Comparison of ENCODE assay signal across 18 mouse cellular contexts in the genomic region with DNA sequence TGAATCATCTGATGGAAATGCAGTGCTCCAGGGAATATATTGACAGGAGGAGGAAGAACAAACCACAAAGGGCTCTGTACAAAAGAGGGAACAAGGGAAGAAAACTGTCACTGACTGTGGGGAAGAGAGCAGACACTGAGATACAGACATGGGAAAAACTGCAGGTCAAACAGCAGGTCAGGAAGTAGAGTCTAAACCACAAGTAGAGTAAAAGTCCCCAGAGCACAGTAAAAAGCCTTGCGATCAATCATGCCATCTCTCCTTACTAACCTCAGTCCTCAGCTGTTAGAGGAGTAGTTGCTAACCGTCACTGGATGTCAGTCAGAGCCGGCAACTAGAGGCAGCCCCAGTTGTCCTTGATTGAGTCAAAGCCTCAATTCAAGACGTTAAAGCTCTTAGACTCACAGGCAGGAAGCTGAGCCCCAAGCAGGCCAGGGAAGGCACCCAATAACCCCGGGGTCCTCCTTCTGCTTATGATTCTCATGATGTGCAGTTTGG. TPM values are rescaled to one million over a fixed set of nuclear protein-coding genes. Genes with fewer than 3 reads are reported as not detected.
DNase-seq lines count a peak whose midpoint lies in the region; TF ChIP-seq lines count a peak whose summit lies in the region.
"Had no signal": no experiment of that assay in that cellular context is flagged by ENCODE, and none has a peak within 500 bp of the region (broad histone marks: within the 10 kb centered on the region; RNA-seq: fewer than 3 reads in every experiment).

No protein-coding gene starts in this region.

- H3K36me3 ChIP-seq in C2C12 (ENCODE audit: control insufficient read depth, insufficient read depth): no peaks in the 10 kb centered on the region
- H3K36me3 ChIP-seq: embryonic facial prominence, embryonic 12.5 days; forebrain, embryonic 12.5 days; G1E; heart, embryonic 15.5 days; hindbrain, embryonic 15.5 days had no signal

- intact Hi-C loops in heart, postnatal 14 days (cut with DNase I): no loop called here

- peak overlapping the region; percentile 92; the same call in 1 of the 2 replicates for H3K27ac ChIP-seq in embryonic fibroblast, embryonic 13.5 days (ENCODE audit: insufficient read depth, low read length)
- H3K27ac ChIP-seq: embryonic facial prominence, embryonic 12.5 days; forebrain, embryonic 12.5 days; heart, adult 2 months; heart, embryonic 15.5 days; hindbrain, embryonic 15.5 days had no signal

- H3K79me2 ChIP-seq in C2C12 (ENCODE audit: control insufficient read depth, insufficient read depth): no peaks in the 10 kb centered on the region

- H3ac ChIP-seq in C2C12 (ENCODE audit: control insufficient read depth, insufficient read length, low read depth): peak overlapping the region; percentile 20

- H3K27me3 ChIP-seq in C2C12 (ENCODE audit: control insufficient read depth, insufficient read depth, insufficient read length): no peaks in the 10 kb centered on the region
- H3K27me3 ChIP-seq: embryonic facial prominence, embryonic 12.5 days; forebrain, embryonic 12.5 days; heart, embryonic 15.5 days; hindbrain, embryonic 15.5 days had no signal

- no peak for TF ChIP-seq POLR2A in embryonic fibroblast, embryonic 13.5 days (IDR thresholded peaks at IDR 0.05; ENCODE audit: low read depth, low read length)

- H3K4me3 ChIP-seq in C2C12 (ENCODE audit: insufficient read depth, poor library complexity, severe bottlenecking): no peak overlapping the region
- no peak overlapping the region for H3K4me3 ChIP-seq in embryonic fibroblast, embryonic 13.5 days (ENCODE audit: insufficient read depth, low read length)
- H3K4me3 ChIP-seq: embryonic facial prominence, embryonic 12.5 days; forebrain, embryonic 12.5 days; heart, adult 2 months; heart, embryonic 15.5 days; hindbrain, embryonic 15.5 days had no signal

- H3K4me1 ChIP-seq in embryonic fibroblast, embryonic 13.5 days (ENCODE audit: control insufficient read depth, insufficient read depth, low read length): peaks cover 12% of the 10 kb centered on the region
- H3K4me1 ChIP-seq: embryonic facial prominence, embryonic 12.5 days; forebrain, embryonic 12.5 days; heart, embryonic 15.5 days had no signal

- TF ChIP-seq CTCF in C2C12 (IDR thresholded peaks at IDR 0.05; ENCODE audit: control insufficient read depth, insufficient read depth, insufficient read length): no peak
- no peak for TF ChIP-seq CTCF in embryonic fibroblast, embryonic 13.5 days (IDR thresholded peaks at IDR 0.05; ENCODE audit: borderline replicate concordance, insufficient read depth, low read length)

- DNase-seq in heart, adult 11 months: peak; percentile 43
- DNase-seq in heart, postnatal 14 days: no peak
- no peak for DNase-seq in urinary bladder, adult 2 months (ENCODE audit: low spot score)
- DNase-seq in lung, postnatal 14 days: no peak
- DNase-seq in cerebellum, postnatal 36 days: no peak
- DNase-seq: adrenal gland, postnatal 25 days; cerebellum, adult 18-20 months; cerebellum, postnatal 10 days; gastrocnemius, postnatal 10 days; heart, adult 2 months had no signal

- H3K79me3 ChIP-seq in C2C12 (ENCODE audit: low read depth): no peaks in the 10 kb centered on the region

TF ChIP-seq in C2C12, 6 proteins besides CTCF, POLR2A, EP300 and RAD21:
- TF ChIP-seq USF1 (IDR thresholded peaks at IDR 0.05; ENCODE audit: low read depth) (no peak), MYOG (IDR thresholded peaks at IDR 0.05; ENCODE audit: control insufficient read depth, extremely low read depth, insufficient read length) (no peak), FOSL1 (IDR thresholded peaks at IDR 0.05; ENCODE audit: insufficient read depth, low read length, poor library complexity, severe bottlenecking) (peak; percentile 14), MYOD1 (IDR thresholded peaks at IDR 0.05; ENCODE audit: control insufficient read depth, insufficient read length, low read depth) (peak; percentile 94), CEBPB (IDR thresholded peaks at IDR 0.05; ENCODE audit: low read depth) (peak; percentile 4), MAX (IDR thresholded peaks at IDR 0.05) (peak; percentile 74)

RNA-seq across cellular contexts. Expression of gene 5530401A14Rik, which starts 49.0 kb away (rescaled TPM):
- total RNA-seq in heart, postnatal 14 days (2021): under 1 TPM; 0.07 TPM
- polyA plus RNA-seq in C2C12 (2012; fragmentation: generic; extraction: Trizol): not detected
- not detected in 2 replicates for polyA plus RNA-seq in embryonic fibroblast, embryonic 13.5 days (2011; ENCODE audit: insufficient read length, low read depth, missing spikeins)
- not detected in 2 replicates for polyA plus RNA-seq in urinary bladder, adult 2 months (2012; rRNA removed)
- polyA plus RNA-seq: G1E; heart, adult 2 months; heart, embryonic 15.5 days had no signal

RNA-seq across cellular contexts. Expression of gene Asic2, which starts 58.8 kb away (rescaled TPM):
- not detected for total RNA-seq in heart, postnatal 14 days (2021)
- polyA plus RNA-seq in C2C12 (2012; fragmentation: generic; extraction: Trizol): not detected
- not detected in 2 replicates for polyA plus RNA-seq in embryonic fibroblast, embryonic 13.5 days (2011; ENCODE audit: insufficient read length, low read depth, missing spikeins)
- 1.2 and 1.5 TPM in 2 replicates for polyA plus RNA-seq in urinary bladder, adult 2 months (2012; rRNA removed)
- total RNA-seq: heart, adult 2 months; heart, postnatal 25 days had no signal
- polyA plus RNA-seq: G1E; heart, adult 2 months; heart, embryonic 15.5 days had no signal
